Mouse (Mus musculus) embryo, embryonic 11.5 days (tissue): ENCODE data around the gene Eef1akmt2.

Experiments used
- DNase-seq: peaks from one replicate; pipeline ENCODE4 v3.0.0-alpha.2; 2012; ENCODE audit warnings: low read depth, low spot score

Gene Eef1akmt2

DNA sequence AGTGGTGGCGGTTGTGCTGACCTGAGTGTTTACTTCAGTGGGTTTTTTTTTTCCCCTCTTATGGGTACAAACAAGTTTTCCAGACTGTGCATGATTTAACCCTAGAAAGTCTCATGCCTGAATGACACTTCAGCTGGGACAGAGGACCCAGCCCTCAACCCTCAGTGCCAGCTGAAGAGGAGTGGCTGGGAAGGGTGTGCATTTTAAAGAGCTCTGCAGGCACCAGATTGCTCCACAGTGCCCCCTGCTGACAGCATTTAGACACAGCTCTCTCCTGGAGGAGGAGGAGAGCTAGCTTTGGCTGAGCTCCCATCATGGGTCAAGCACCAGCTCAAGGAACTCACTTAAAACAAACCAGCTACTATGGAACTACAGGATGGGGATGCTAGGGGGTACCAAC lies 41.6 kb downstream of the Eef1akmt2 start:
- peak; percentile 80 for DNase-seq

DNA sequence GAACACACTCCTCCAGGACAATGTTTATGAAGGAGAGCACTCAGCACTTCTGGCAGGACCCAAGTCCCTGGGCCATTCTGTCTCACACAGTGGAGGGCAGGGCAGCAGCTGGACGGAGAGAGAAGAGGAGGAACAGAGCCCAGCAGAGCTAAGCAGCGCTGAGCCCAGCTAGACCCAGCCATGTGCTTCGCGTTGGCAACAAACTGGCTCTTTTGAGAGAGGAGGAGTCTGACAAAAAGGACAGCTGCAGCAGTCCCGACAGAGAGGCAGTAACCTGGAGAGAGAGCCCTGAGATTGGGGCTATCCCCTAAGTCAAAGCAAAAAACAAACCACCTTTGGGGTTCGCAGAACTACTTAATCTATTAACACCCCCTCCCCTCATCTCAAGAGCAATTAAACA lies 42.1 kb downstream of the Eef1akmt2 start:
- no peak for DNase-seq

DNA sequence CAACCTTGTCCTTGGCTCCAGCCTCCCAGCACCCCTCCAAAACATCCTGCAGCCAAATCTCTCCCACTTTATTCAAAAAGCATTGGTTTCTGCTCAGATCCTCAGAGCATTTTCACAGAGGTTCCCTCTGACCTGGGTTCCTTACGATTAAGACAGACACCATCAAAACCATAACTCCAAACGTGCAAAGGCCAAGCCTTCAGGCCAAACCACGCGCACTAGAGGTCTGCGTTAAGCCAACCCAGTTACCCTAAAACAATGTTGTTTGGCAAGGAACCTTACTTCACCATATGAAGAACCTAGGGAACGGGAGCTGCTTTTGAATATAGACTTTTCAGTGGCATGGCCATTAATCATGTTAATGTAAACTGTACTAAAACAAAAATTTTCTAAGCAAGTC lies 42.8 kb downstream of the Eef1akmt2 start:
- DNase-seq = no peak

DNA sequence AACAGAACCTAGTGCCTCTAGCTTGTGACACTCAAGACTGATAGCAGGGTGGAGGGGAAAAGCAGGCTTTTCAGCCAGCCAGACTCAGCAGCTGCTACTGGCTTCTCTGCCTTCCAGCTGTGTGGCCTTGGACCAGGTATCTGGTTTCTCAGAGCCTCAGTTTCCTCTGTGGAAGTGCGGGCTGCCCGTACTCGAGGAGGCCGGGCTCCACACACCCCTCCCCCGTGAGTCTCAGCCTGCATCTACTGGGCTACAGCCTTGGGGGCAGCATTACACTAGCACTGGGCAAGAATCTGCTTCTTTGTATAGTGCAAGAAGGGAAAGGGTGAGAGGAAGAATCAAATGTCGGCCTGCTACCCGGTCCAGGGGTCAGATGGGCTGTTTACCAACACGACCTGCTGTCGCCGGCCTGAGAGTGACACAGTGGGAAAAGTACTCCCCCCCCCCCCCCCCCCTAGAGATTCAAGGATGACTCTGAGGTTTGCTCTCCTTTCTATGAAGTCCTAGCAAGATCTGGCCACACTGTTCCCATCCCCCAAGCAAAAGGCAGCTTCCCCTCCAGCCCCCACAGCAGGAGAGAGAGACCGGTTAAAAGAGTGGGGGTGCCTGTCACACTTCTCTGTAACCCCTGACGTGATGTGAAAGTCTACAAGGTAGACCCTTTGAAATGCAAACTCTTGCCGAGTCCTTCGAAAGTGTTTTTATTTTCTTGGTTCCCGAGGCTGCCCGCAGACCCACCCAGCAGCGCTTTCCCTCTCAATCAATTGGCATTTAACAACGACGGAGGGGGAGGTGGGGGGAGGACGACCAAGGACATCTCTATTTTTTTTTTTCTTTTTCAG lies 43.4 kb downstream of the Eef1akmt2 start:
- no peak for DNase-seq

DNA sequence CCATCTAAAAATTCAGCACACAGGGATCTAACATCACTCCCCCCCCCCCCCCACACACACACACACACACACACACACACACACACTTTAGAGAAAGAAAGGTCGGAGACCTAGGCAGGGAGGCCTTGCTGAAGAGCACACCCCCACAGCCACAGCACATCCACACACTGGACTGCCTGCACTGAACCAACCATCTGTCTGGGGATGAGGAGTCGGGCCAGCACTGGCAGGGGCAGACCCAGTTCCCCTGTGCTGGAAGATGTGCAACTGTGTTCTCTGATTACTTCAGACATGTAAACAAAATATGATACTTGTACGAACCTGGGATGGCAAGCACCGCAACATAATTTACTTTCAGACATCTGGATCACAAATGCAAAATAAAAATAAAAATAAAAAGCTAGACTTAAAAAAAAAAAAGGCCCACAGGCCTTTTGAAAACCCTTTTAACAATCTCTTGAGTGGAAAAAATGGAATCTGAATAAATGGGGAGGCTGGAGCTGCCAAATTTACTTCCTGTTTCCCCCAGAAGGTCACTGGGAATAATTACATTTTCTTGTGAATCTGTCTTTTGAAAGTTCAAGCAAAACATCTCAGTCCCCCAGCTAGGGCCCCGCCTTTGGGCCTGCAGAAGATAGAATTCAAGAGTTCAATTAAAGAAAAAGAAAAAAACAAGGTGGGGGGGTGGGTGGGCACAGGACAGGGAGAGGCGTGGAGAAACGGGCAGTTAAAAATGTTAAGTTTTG lies 44.2 kb downstream of the Eef1akmt2 start:
- DNase-seq = no peak

DNA sequence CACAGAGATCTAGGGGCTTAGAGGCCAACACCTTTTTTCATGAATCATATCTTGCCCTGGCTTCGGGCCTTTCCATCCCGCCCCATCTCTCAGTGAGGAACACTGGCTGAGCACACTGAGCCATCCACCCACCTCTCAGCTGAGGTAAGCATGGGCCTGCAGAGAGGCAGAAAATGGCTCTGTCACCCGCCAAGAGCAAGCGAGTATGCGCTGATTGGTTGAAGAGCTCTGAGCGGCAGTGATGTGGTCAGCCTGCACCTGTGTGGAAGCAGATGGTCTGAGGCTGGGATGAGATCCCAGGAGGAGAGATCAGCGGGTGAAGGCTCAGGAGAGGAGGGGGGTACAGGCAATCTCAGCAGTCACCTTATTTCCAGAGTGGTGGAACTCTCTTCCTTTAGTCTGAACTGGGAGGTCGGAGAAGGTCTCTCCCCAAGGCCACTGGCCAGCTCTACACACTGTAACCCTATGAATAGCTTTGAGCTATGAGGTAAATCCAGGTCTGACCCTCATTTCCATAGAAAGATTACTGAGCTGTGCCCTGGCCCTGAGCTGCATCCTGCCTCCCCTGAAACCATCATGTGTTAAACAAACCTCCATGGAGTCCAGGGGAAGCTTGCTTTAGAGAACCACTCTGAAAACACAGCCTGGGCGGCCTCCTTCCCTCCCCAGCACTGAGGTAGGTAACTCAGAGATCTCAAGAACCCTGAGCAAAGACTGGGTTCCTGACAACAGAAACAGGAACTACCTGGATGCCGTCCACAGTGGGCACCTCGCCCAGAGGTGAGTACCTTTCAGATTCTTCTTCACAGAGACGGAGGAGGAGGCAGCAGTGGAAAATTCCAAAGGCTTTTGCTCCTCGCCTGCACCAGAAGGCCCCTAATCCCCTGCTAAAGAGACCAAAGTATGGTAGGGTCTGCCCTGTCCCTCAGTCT lies 45.3 kb downstream of the Eef1akmt2 start:
- DNase-seq = no peak

DNA sequence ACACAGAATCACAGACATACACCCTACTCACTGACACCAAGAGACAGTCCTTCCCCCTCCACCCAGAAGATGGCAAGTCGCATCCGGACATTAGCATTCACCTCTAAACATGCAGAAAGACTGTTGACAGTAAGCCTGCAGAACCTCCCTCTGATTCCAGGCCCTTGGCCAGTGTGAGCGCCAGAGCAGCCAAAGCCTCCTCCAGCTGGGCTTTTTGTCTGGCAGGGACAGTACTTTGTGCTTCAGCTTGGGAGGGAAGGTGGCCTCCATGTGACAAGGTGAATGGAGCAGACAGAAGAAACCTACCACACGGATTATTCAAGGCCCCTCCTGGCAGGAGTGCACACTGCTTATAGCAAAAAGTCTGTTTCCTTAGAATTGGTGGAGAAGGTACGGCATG lies 46.2 kb downstream of the Eef1akmt2 start:
- no peak for DNase-seq

DNA sequence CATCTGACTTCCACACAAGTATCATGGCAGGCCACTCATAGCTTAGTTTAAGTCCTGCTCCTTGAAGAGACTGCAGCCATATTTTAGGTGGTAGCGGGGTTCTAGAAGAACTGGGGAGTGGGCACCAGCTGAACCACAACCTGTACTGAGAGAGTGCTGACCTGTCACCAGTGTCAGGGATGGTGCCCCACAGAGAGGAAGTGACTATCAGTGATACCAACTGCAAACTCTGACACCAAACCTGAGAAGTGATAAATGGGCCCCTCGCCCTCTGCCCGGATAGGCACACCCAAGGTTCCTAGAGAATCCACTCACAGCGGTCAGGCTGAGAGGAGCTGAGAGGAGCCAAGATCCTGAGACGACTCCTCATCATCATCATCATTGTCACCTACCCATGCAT lies 47.5 kb downstream of the Eef1akmt2 start:
- no peak for DNase-seq

DNA sequence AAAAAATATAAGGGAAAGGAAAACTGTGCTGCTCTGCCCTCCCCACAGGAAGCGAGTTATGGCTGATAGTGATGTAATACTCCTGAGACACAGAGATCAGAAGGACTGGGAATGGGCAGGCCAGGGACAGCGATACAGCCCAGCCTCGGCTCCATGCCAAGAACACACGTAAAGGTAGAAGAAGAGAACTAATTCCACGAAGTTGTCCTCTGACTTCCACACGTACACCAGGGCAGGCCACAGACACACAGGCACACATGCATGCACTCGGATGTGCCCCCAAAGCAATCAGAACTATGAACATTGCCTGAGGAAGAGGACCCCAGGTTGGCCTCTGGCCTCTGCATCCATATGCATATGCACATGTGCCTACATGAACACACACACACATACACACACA lies 48.0 kb downstream of the Eef1akmt2 start:
- DNase-seq = no peak

DNA sequence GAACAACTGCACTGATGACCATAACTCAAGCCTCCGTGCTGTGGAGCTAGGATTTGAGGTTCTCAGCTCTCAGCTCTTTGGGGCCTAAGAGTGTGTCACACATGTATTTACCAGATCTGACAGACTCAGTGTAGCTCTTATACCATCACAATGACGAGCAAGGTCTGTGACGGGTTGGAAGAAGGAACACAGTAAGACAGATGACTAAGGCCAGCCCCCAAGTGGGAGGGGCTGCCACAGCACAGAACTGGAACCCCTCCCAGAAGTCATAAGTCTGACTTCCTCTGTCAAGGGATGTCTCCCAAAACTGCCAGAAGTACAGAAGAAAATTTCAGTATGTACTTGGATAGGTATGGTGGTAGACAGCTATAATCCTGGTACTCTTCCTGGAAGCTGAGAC lies 48.5 kb downstream of the Eef1akmt2 start:
- DNase-seq = no peak

DNA sequence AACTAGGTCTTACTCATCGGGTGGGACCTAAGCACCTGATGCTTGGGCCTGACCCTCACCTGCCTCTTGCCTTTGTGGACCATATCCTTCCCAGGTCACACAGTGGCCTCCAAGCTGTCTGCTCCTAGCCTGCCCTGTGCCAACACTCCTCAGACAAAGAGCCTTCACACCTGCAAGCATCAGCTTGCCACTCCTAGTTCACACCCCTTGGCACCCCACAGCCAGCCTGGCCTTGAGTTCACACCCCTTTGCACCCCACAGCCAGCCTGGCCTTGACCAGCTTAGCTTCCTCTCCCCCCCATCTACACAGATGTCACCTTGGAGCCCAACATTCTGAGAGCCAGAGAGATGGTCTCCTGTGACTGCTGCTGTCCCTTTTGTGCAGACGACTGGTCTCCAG lies 49.1 kb downstream of the Eef1akmt2 start:
- no peak for DNase-seq

DNA sequence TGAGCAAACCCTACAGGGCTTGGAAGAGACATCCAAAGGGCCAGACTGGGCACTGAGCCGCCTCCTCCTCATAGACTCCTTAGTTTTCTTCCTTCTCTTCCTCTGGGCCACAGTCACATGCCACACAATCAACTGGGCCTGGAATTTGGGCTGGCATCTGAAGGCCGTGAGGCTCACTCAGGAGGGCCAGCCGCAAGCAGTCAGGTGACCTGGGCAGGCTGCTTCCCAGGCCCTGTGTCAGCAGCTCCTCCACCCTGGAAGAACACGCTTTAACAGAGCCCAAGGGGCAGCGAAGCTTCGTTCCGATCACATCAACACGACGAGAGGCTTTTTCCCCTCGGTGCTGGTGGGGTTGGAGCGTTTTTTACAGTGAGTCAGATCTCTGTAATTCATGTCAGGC lies 49.8 kb downstream of the Eef1akmt2 start:
- DNase-seq = no peak

DNA sequence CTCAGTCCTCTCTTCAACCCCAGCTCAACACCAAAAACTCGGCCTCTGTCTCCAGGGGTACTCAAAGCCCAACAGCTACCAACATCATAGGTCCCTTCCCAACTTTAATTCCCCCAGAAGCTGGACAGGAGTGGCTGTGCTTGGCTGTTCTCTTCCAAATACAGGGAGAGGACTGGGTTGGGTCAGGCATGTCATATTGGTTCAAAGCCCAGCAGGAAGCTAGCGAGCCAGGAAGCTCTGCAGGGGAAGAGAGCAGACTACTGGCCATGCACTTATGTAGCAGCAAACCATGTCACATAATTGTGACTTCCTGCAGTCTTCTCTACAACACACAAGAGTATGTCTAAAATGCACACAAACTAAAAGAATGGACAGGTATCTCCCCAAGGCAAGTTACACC lies 50.4 kb downstream of the Eef1akmt2 start:
- no peak for DNase-seq

DNA sequence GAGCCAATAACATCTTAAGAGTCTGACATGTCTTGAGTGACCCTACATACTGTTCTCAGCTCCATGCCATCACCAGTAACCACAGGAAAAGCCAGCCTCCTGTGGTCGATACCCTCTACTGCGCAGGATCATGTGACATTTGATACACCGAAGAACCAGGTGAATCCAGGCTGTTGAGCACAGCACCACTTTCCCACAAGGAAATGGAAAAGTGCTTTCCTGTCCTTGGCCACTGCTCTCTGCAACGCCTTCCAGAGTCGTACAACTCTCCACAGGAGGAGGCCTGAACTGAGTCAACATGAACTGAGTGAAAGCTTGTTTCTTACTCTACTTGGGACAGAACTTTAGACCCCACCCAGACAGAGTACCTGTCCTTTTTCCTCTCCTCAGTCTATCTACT lies 51.0 kb downstream of the Eef1akmt2 start:
- no peak for DNase-seq

DNA sequence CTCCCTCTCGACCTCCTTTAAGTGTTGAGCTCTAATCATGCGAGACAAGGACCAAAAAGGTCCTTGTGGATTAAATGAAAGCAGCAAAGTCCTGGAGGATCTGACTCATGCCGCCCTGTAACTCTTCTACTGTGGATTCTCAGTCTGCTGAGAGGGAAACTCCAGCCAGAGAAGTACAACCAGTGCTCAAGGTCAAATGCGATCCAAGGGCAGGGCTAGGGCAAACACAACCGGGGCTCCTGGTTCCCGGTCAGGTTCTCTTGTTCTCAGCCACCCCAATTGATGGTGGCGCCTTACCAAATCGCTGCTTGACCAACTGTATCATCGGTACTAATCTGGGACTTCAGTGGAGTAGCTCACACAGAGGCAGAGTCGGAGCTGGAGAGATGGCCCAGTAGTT lies 51.6 kb downstream of the Eef1akmt2 start:
- no peak for DNase-seq

DNA sequence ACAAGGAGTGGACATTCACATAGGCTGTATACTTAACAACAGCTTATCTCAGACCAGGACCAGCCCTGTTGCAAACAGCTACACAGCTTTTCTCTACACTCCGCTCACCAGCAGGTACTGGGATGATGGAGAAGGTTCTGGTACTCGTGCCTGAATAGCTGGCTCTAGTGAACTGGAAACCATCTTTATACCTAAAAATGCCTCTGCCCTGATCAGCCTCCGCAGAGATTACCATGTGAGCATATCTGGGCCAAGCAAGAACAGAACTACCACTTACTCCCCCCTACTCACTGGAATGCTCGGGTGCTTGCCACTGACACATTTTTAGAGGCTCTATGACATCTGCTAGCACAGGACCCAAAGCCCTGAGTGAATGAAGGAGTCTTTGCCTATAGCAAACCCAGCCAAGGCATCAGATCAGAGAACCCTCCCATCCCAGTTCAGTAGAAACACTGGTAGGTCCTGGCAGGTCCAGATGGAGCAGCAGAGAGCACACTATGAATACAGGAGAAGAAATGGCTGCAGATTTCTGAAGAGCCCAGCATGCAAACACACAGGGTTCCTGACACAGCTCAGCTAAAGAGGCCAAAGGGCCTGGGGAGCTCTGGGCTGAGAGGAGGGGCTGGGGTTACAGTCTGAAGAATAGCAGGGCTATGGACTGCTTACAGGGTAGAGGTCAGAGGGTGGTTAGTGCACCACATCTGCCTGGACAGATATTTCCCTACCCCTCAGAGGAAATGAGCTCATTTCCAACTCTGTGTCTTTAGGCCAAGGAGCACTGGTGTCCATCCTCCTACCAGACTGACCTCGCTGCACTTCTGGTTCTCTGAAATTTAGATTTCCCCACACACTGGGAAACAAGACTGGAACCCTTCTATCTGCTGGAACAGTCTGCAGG lies 53.1 kb downstream of the Eef1akmt2 start:
- no peak for DNase-seq

DNA sequence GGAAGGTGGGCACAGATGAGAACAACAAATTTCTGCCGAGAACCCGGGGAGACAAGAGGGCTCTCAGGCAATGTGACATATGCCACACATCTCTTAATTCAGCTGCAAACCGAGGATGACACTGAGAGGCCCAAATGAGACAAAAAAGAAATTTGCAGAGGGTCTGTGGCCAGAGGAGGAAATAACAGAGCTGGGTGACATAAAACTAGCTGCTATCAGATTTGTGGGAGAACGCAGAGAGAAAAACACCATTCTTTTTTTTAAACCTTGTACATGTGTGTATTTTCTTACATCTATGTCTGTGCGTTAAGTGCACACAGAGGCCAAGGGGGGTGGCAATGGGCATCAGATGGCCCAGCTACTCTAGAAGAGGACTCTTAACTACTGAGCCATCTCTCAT lies 57.3 kb downstream of the Eef1akmt2 start:
- no peak for DNase-seq

DNA sequence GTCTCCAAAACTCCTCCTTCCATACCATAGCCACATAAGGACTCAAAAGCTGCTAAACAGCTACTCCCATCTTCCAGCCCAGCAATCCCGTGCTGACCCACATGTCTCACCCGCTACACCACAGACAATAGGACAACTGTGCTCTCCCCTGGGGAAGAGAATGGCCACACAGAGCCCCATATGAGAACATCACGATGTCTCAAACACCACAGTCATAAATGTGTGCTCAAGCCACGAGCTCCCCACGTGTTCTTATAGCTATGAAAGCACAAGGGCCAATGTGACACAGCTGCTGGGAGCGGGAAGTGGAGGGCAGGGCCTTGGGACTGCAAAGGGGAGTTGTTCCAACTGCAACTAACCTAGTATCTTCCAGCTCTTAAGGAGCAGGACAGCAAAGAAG lies 59.0 kb downstream of the Eef1akmt2 start:
- DNase-seq = no peak

DNA sequence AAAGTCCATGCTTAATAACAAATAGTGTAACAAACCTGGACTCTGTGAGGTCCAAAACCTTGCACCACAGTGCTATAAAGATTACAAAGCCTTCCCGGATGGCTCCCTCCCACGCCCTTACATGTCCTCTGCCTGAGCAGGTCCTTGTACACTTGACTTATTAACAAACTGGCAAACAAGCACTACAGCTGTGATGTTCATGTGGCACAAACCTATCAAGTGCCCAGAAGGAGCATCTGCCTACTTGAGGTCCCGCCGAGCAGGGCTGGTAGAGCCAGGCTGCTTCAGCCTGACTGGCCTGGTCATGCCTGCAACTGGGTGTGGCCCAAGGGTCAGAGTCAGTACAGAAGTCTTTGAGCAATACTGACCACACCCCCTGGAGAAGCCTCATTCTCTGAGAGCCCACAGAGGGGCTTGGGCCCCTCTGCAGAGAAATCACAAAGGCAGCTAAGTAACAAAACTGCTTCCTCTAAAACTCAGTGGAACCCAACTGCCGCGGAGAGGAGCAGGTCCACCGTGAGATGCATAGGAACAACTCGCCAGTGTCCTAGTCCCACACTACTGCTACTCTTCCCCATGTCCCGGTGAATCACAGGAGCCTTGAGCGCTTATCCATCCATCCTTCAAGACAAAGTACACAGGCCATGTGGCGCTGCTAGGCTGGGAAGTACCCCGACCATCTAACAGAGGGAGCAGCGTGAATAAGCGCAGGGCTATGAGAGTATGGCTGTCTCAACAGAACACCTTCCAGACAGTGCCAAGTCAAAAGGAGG lies 61.8 kb downstream of the Eef1akmt2 start:
- no peak for DNase-seq

DNA sequence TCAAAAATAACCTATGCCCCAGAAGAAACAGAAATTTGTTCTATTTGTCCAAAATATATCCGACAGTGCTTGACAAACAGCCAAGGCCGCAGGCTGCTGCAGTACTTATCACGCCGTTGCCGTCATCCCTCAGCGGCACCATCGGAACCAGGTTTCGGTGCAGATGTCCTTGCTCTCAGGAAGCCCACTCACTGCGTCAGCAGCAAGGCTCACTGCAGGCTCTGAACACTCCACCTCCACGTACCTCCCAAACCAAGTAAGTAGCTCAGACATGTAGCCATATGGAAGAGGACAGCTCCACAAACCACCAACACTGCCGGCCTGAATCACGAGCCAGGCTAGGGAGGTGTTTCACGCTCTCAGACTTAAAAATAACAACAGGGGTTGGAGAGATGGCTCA lies 63.6 kb downstream of the Eef1akmt2 start:
- DNase-seq = no peak
